Mouse (Mus musculus) heart, embryonic 11.5 days (tissue): Measurements from ENCODE around the gene Arhgap1. TPM values are rescaled to one million over a fixed set of nuclear protein-coding genes. Genes with fewer than 3 reads are reported as not detected.
A peak's percentile ranks its signal among the peaks of the same experiment; 100 is the strongest.

Source experiments
- ATAC-seq: fragments of 200-750 bp; cut with Nextera tagmentation; replicated peaks from 2 replicates; pipeline ENCODE4 v1.8.0; 2017; ENCODE audit warnings: moderate library complexity; ENCODE audit not compliant: insufficient number of reproducible peaks, low FRiP score, low TSS enrichment
- H3K27ac ChIP-seq: fragments of 300-500 bp; sonication (generic); 2 replicates; pipeline ENCODE4 v1.5.1; 2014; ENCODE audit warnings: mild to moderate bottlenecking, low read depth, low read length
- H3K27me3 ChIP-seq: fragments of 300-500 bp; sonication (generic); 2 replicates; pipeline ENCODE4 v1.6.1; 2014; ENCODE audit warnings: mild to moderate bottlenecking, low read length, mixed read lengths; ENCODE audit not compliant: control insufficient read depth, insufficient read depth
- H3K36me3 ChIP-seq: fragments of 300-500 bp; sonication (generic); 2 replicates; pipeline ENCODE4 v1.6.1; 2014; ENCODE audit warnings: mild to moderate bottlenecking, low read length, moderate library complexity, mixed read lengths; ENCODE audit not compliant: control insufficient read depth, insufficient read depth
- H3K4me1 ChIP-seq: fragments of 300-500 bp; sonication (generic); 2 replicates; pipeline ENCODE4 v1.6.1; 2014; ENCODE audit warnings: low read length; ENCODE audit not compliant: control insufficient read depth, insufficient read depth
- H3K4me2 ChIP-seq: fragments of 300-500 bp; sonication (generic); 2 replicates; pipeline ENCODE4 v1.6.1; 2014; ENCODE audit warnings: mild to moderate bottlenecking, moderate library complexity
- H3K4me3 ChIP-seq: fragments of 300-500 bp; sonication (generic); 2 replicates; pipeline ENCODE4 v1.5.1; 2014; ENCODE audit warnings: low read depth, low read length
- H3K9ac ChIP-seq: fragments of 300-500 bp; sonication (generic); 2 replicates; pipeline ENCODE4 v1.6.1; 2014; ENCODE audit warnings: mild to moderate bottlenecking, low read depth, low read length, moderate library complexity
- H3K9me3 ChIP-seq: fragments of 300-500 bp; sonication (generic); replicated peaks from 2 replicates; pipeline ENCODE4 v1.6.1; 2016; ENCODE audit warnings: low read length; ENCODE audit not compliant: control insufficient read depth
- WGBS: fragments of 180-500 bp; shearing (Covaris S2); extraction: QIAGEN DNeasy Blood & Tissue Kit; methylation state at CpG from one replicate; pipeline ENCODE4 v1.1.7; 2014; ENCODE audit not compliant: insufficient replicate concordance; 5-methylcytosine and 5-hydroxymethylcytosine counted together
- polyA plus RNA-seq: library from polyadenylated mRNA; unstranded; fragments of >200 nt; fragmentation: Nextera tagmentation; extraction: Ambion mirVana; gene quantifications from 2 replicates; pipeline ENCODE4 v1.2.1, GENCODE M21; 2014

Arhgap1 gene
- polyA plus RNA-seq, 1 experiment from 2014 or later: 186 TPM

DNA sequence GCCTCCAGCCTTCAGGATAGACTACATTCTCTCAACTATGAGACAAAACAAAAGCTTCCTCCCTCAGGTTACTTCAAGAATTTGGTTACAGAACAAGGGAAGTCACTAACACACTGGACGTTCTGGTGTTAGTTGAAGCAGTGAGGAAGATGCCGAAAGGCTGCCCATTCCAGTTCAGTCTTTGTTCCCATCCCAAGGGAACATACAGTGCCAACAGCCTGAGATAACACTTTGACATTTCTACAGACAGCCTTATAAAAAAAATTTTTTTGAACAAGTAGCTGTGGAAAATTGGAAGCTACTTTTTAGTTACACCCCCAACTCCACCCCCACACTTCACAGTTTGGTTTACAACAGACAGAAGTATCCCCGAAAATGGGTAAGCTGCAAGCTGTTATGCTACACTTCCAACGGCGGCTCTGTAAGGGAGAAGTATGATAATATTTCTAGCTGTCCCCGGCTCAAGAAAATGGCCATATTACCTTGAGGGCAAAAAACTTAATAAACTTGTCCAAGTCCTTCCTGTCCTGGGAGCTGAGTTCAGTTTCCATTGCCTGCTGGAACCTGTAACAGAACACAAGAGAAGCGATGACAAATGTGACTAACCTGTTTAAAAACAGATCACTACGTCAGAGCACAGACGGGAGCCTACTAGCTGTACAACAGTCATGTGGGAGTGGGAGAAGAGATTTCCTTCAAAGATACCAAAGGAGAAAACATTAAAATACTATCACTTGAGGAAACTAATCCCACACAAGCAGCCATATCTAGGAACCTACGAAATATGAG is 46.0 kb downstream of the Arhgap1 start:
- H3K9ac ChIP-seq: no peak overlapping the region
- H3K27ac ChIP-seq: no peak overlapping the region
- H3K4me2 ChIP-seq: no peak overlapping the region
- ATAC-seq: no peak
- WGBS: 74% methylated on average over 10 of the region's 10 CpGs
- H3K4me1 ChIP-seq: no peaks in the 10 kb centered on the region; the same call in 1 of the 2 replicates
- H3K4me3 ChIP-seq: no peak overlapping the region
- H3K36me3 ChIP-seq: no peaks in the 10 kb centered on the region
- H3K9me3 ChIP-seq: no peaks in the 10 kb centered on the region
- no peaks in the 10 kb centered on the region for H3K27me3 ChIP-seq

- 53% methylated on average over 1 of the region's 1 CpGs for WGBS
- no peak overlapping the region for H3K4me2 ChIP-seq
- no peaks in the 10 kb centered on the region for H3K36me3 ChIP-seq
- H3K4me1 ChIP-seq: no peaks in the 10 kb centered on the region; the same call in 1 of the 2 replicates
- no peak overlapping the region for H3K9ac ChIP-seq
- ATAC-seq: no peak
- H3K4me3 ChIP-seq: no peak overlapping the region
- no peaks in the 10 kb centered on the region for H3K9me3 ChIP-seq
- no peak overlapping the region for H3K27ac ChIP-seq
- no peaks in the 10 kb centered on the region for H3K27me3 ChIP-seq
Measured at GRCm38 (mm10) chr2:91696225-91696590, 46.5 kb downstream of the Arhgap1 start.

- Histone ChIP-seq H3K4me2 (no peak overlapping the region), H3K27ac (no peak overlapping the region), H3K27me3 (no peaks in the 10 kb centered on the region), H3K9me3 (no peaks in the 10 kb centered on the region), H3K9ac (no peak overlapping the region), H3K4me1 (no peaks in the 10 kb centered on the region; the same call in 1 of the 2 replicates), H3K4me3 (no peak overlapping the region), H3K36me3 (no peaks in the 10 kb centered on the region)
- 64% methylated on average over 1 of the region's 1 CpGs for WGBS
- no peak for ATAC-seq
Measured at GRCm38 (mm10) chr2:91699225-91699624, 49.6 kb downstream of the Arhgap1 start.

DNA sequence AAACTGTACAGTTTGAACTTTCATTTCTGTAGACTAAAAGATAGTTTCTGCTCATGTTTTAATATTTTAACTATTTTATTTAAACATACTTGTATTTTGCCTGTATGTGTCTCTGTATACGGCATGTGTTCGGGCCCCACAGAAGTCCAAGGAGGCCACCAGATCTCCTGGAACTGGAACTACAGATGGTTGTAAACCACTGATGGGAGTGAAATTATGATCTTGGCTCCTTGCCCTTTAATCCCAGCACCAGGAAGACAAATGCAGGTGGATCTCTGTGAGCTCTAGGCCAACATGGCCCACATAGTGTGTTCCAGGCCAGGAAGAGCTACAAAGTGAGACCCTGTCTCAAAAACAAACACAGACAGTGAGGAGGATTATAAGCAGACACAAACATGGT is 51.7 kb downstream of the Arhgap1 start:
- no peaks in the 10 kb centered on the region for H3K27me3 ChIP-seq
- H3K36me3 ChIP-seq: no peaks in the 10 kb centered on the region
- H3K9me3 ChIP-seq: no peaks in the 10 kb centered on the region
- H3K4me3 ChIP-seq: no peak overlapping the region
- no peak overlapping the region for H3K9ac ChIP-seq
- 91% methylated on average over 2 of the region's 2 CpGs for whole genome bisulfite sequencing
- H3K27ac ChIP-seq: no peak overlapping the region
- H3K4me2 ChIP-seq: no peak overlapping the region
- no peaks in the 10 kb centered on the region; the same call in 1 of the 2 replicates for H3K4me1 ChIP-seq
- no peak for ATAC-seq

DNA sequence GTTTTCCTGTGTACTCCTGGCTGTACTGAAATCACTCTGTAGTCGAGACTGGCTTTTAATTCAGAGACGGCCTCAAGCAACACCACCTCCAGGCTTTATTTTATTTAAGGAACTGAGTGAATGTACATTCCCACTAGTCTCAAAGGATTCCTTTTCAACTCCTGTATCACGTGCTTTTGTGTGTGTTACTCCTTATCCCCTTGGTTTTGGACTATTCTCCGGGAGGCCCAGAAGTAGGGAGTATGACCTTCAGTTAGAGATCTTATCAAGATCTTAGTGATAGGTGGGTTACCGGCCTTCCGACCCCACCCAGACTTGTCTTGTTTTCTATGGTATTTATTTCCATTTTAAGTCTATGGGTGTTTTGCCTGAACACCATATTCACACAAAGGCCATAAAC is 56.1 kb downstream of the Arhgap1 start:
- no peak overlapping the region for H3K4me3 ChIP-seq
- H3K4me2 ChIP-seq: no peak overlapping the region
- no peak overlapping the region for H3K27ac ChIP-seq
- 0 out of 2 replicates have a peak, but pooled peaks cover 3% of the 10 kb centered on the region for H3K4me1 ChIP-seq
- no peak for ATAC-seq
- H3K9ac ChIP-seq: no peak overlapping the region
- no peaks in the 10 kb centered on the region for H3K9me3 ChIP-seq
- 82% methylated on average over 6 of the region's 6 CpGs for WGBS
- H3K36me3 ChIP-seq: no peaks in the 10 kb centered on the region
- H3K27me3 ChIP-seq: no peaks in the 10 kb centered on the region

DNA sequence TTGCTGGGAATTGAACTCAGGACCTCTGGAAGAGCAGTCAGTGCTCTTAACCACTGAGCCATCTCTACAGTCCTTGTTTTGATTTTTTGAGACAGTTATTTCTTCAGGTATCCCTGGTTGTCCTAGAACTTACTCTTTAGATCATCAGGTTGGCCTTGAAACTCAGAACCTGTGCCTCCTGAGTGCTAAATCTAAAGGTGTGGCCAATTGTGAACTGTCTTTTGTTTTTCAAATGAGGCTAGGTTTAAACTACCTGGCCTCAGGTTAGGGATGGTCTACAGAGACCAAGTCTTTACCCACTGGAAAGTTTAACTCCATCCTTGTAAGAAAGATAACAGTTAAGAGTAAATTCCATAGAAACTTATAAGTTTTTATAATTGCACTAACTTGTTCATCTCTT is 56.8 kb downstream of the Arhgap1 start:
- H3K27me3 ChIP-seq: no peaks in the 10 kb centered on the region
- no peaks in the 10 kb centered on the region for H3K9me3 ChIP-seq
- no peak overlapping the region for H3K4me2 ChIP-seq
- 0 out of 2 replicates have a peak, but pooled peaks cover 5% of the 10 kb centered on the region for H3K4me1 ChIP-seq
- no peaks in the 10 kb centered on the region for H3K36me3 ChIP-seq
- ATAC-seq: no peak
- H3K27ac ChIP-seq: no peak overlapping the region
- H3K9ac ChIP-seq: no peak overlapping the region
- H3K4me3 ChIP-seq: no peak overlapping the region

- Histone ChIP-seq H3K4me3 (no peak overlapping the region), H3K27ac (no peak overlapping the region), H3K27me3 (no peaks in the 10 kb centered on the region), H3K4me1 (0 out of 2 replicates have a peak, but pooled peaks cover 7% of the 10 kb centered on the region), H3K36me3 (no peaks in the 10 kb centered on the region; the same call in 1 of the 2 replicates), H3K9ac (no peak overlapping the region), H3K4me2 (no peak overlapping the region), H3K9me3 (no peaks in the 10 kb centered on the region)
- 83% methylated on average over 6 of the region's 6 CpGs for WGBS
- ATAC-seq: no peak
Measured at GRCm38 (mm10) chr2:91708361-91708760, 58.7 kb downstream of the Arhgap1 start.

GRCm38 (mm10) chr2:91710272-91711234 is 60.9 kb downstream of the Arhgap1 start, which contains the start of the genes Atg13 and Harbi1:
Atg13 (minus strand) TSS chr2:91710576.
Harbi1 (plus strand) TSS chr2:91710852.
- peak; percentile 95 for ATAC-seq
- under 1% methylated on average over 66 of the region's 66 CpGs for WGBS

More at GRCm38 (mm10) chr2:91710272-91711234, 60.9 kb downstream of the Arhgap1 start, which contains the start of the genes Atg13 and Harbi1:
- Histone ChIP-seq H3K4me1 (0 out of 2 replicates have a peak, but pooled peaks cover 7% of the 10 kb centered on the region), H3K4me3 (peak within 1 kb of the TSS; percentile 81), H3K36me3 (no peaks in the 10 kb centered on the region; the same call in 1 of the 2 replicates), H3K9ac (peak within 1 kb of the TSS; percentile 86), H3K27me3 (no peaks in the 10 kb centered on the region), H3K9me3 (no peaks in the 10 kb centered on the region), H3K27ac (peak within 1 kb of the TSS; percentile 79), H3K4me2 (peak within 1 kb of the TSS; percentile 66)
